Mouse (Mus musculus) hindbrain, embryonic 13.5 days (tissue): ENCODE data around the gene Mitf. TPM values are rescaled to one million over a fixed set of nuclear protein-coding genes. Genes with fewer than 3 reads are reported as not detected.

ENCODE experiments used
- ATAC-seq: fragments of 200-750 bp; cut with Nextera tagmentation; 2 replicates; pipeline ENCODE4 v1.8.0; 2017; ENCODE audit warnings: moderate TSS enrichment; ENCODE audit not compliant: low FRiP score
- H3K27ac ChIP-seq: fragments of 300-500 bp; sonication (generic); 2 replicates; pipeline ENCODE4 v1.5.1; 2015; ENCODE audit warnings: inconsistent platforms, mild to moderate bottlenecking, moderate library complexity
- H3K27me3 ChIP-seq: fragments of 300-500 bp; sonication (generic); 2 replicates; pipeline ENCODE4 v1.6.1; 2015; ENCODE audit warnings: mild to moderate bottlenecking, inconsistent platforms
- H3K36me3 ChIP-seq: fragments of 300-500 bp; sonication (generic); 2 replicates; pipeline ENCODE4 v1.6.1; 2015; ENCODE audit warnings: mild to moderate bottlenecking, inconsistent platforms
- H3K4me1 ChIP-seq: fragments of 300-500 bp; sonication (generic); replicated peaks from 2 replicates; pipeline ENCODE4 v1.6.1; 2015; ENCODE audit warnings: inconsistent platforms
- H3K4me2 ChIP-seq: fragments of 300-500 bp; sonication (generic); 2 replicates; pipeline ENCODE4 v1.6.1; 2015; ENCODE audit warnings: inconsistent platforms, mild to moderate bottlenecking, moderate library complexity
- H3K4me3 ChIP-seq: fragments of 300-500 bp; sonication (generic); 2 replicates; pipeline ENCODE4 v1.5.1; 2015; ENCODE audit warnings: mild to moderate bottlenecking, inconsistent platforms
- H3K9ac ChIP-seq: fragments of 300-500 bp; sonication (generic); 2 replicates; pipeline ENCODE4 v1.6.1; 2015; ENCODE audit warnings: mild to moderate bottlenecking, inconsistent platforms
- H3K9me3 ChIP-seq: fragments of 300-500 bp; sonication (generic); 2 replicates; pipeline ENCODE4 v1.6.1; 2016; ENCODE audit warnings: inconsistent platforms
- WGBS: fragments of 180-500 bp; shearing (Covaris S2); methylation state at CpG from one replicate; pipeline ENCODE4 v1.1.7; 2015; 5-methylcytosine and 5-hydroxymethylcytosine counted together
- polyA plus RNA-seq: library from polyadenylated mRNA; unstranded; fragments of >200 nt; fragmentation: Nextera tagmentation; extraction: Ambion mirVana; gene quantifications from 2 replicates; pipeline ENCODE4 v1.2.1, GENCODE M21; 2015

Mitf gene
- polyA plus RNA-seq, 1 experiment from 2014 or later: 2.1 TPM

- no peak for ATAC-seq
- Histone ChIP-seq H3K4me3 (no peak overlapping the region), H3K36me3 (no peaks in the 10 kb centered on the region), H3K9ac (no peak overlapping the region), H3K9me3 (no peaks in the 10 kb centered on the region), H3K27me3 (no peaks in the 10 kb centered on the region), H3K27ac (no peak overlapping the region), H3K4me1 (no peaks in the 10 kb centered on the region), H3K4me2 (no peak overlapping the region)
- WGBS: 82% methylated on average over 4 of the region's 4 CpGs
Observed at GRCm38 (mm10) chr6:97958276-97958675, 151.4 kb downstream of the Mitf start.

GRCm38 (mm10) chr6:97961776-97962175 is 154.9 kb downstream of the Mitf start:
- H3K36me3 ChIP-seq: no peaks in the 10 kb centered on the region
- no peak overlapping the region for H3K4me3 ChIP-seq
- 39% methylated on average over 2 of the region's 2 CpGs for WGBS
- no peaks in the 10 kb centered on the region for H3K4me1 ChIP-seq
- H3K27ac ChIP-seq: no peak overlapping the region
- H3K27me3 ChIP-seq: no peaks in the 10 kb centered on the region
- H3K9ac ChIP-seq: no peak overlapping the region
- no peak for ATAC-seq
- no peaks in the 10 kb centered on the region for H3K9me3 ChIP-seq
- H3K4me2 ChIP-seq: no peak overlapping the region

- Histone ChIP-seq H3K4me2 (no peak overlapping the region), H3K27me3 (no peaks in the 10 kb centered on the region)
- WGBS: 91% methylated on average over 1 of the region's 1 CpGs
Observed at GRCm38 (mm10) chr6:97962311-97962710, 155.5 kb downstream of the Mitf start.

GRCm38 (mm10) chr6:97964750-97965149 is 157.9 kb downstream of the Mitf start:
- Histone ChIP-seq H3K9ac (no peak overlapping the region), H3K27me3 (no peaks in the 10 kb centered on the region), H3K27ac (no peak overlapping the region), H3K4me1 (no peaks in the 10 kb centered on the region), H3K9me3 (no peaks in the 10 kb centered on the region), H3K36me3 (no peaks in the 10 kb centered on the region), H3K4me2 (no peak overlapping the region), H3K4me3 (no peak overlapping the region)
- WGBS: 78% methylated on average over 3 of the region's 3 CpGs
- no peak for ATAC-seq

More at GRCm38 (mm10) chr6:97962311-97962710, 155.5 kb downstream of the Mitf start:
- Histone ChIP-seq H3K36me3 (no peaks in the 10 kb centered on the region), H3K27ac (no peak overlapping the region), H3K9ac (no peak overlapping the region), H3K9me3 (no peaks in the 10 kb centered on the region), H3K4me3 (no peak overlapping the region), H3K4me1 (no peaks in the 10 kb centered on the region)
- no peak for ATAC-seq

GRCm38 (mm10) chr6:97981668-97982067 is 174.8 kb downstream of the Mitf start:
- Histone ChIP-seq H3K9me3 (no peaks in the 10 kb centered on the region), H3K36me3 (no peaks in the 10 kb centered on the region), H3K4me2 (no peak overlapping the region), H3K27me3 (no peaks in the 10 kb centered on the region), H3K9ac (no peak overlapping the region), H3K4me1 (no peaks in the 10 kb centered on the region), H3K4me3 (no peak overlapping the region), H3K27ac (no peak overlapping the region)
- WGBS: 43% methylated on average over 9 of the region's 9 CpGs
- ATAC-seq: no peak

- ATAC-seq: no peak
- no peaks in the 10 kb centered on the region for H3K4me1 ChIP-seq
- H3K27ac ChIP-seq: no peak overlapping the region
- H3K9me3 ChIP-seq: no peaks in the 10 kb centered on the region
- no peak overlapping the region for H3K9ac ChIP-seq
- H3K4me3 ChIP-seq: no peak overlapping the region
- H3K36me3 ChIP-seq: no peaks in the 10 kb centered on the region
- 75% methylated on average over 9 of the region's 9 CpGs for WGBS
- 0 out of 2 replicates have a peak, but pooled peaks cover 4% of the 10 kb centered on the region for H3K27me3 ChIP-seq
- no peak overlapping the region for H3K4me2 ChIP-seq
Observed at GRCm38 (mm10) chr6:97985658-97986057, 178.8 kb downstream of the Mitf start.

GRCm38 (mm10) chr6:97986417-97986816 is 179.6 kb downstream of the Mitf start:
- 0 out of 2 replicates have a peak, but pooled peaks cover 4% of the 10 kb centered on the region for H3K27me3 ChIP-seq
- H3K4me1 ChIP-seq: peaks cover 3% of the 10 kb centered on the region
- no peak for ATAC-seq
- H3K36me3 ChIP-seq: no peaks in the 10 kb centered on the region
- no peak overlapping the region for H3K4me2 ChIP-seq
- no peaks in the 10 kb centered on the region for H3K9me3 ChIP-seq
- no peak overlapping the region for H3K9ac ChIP-seq
- WGBS: 90% methylated on average over 3 of the region's 3 CpGs
- no peak overlapping the region for H3K27ac ChIP-seq
- no peak overlapping the region for H3K4me3 ChIP-seq

GRCm38 (mm10) chr6:97993507-97993906 is 186.7 kb downstream of the Mitf start:
- H3K4me3 ChIP-seq: no peak overlapping the region
- peaks cover 11% of the 10 kb centered on the region for H3K4me1 ChIP-seq
- H3K27ac ChIP-seq: no peak overlapping the region
- H3K27me3 ChIP-seq: 0 out of 2 replicates have a peak, but pooled peaks cover 1% of the 10 kb centered on the region
- no peak for ATAC-seq
- no peak overlapping the region for H3K4me2 ChIP-seq
- 94% methylated on average over 12 of the region's 12 CpGs for WGBS
- no peak overlapping the region for H3K9ac ChIP-seq
- H3K9me3 ChIP-seq: no peaks in the 10 kb centered on the region
- H3K36me3 ChIP-seq: no peaks in the 10 kb centered on the region

GRCm38 (mm10) chr6:97995606-97996307 is 188.9 kb downstream of the Mitf start:
- H3K4me2 ChIP-seq: no peak overlapping the region

GRCm38 (mm10) chr6:98001551-98001950 is 194.7 kb downstream of the Mitf start:
- Histone ChIP-seq H3K27ac (no peak overlapping the region), H3K9ac (no peak overlapping the region), H3K27me3 (peaks cover 10% of the 10 kb centered on the region; the same call in 1 of the 2 replicates), H3K4me3 (no peak overlapping the region), H3K4me2 (no peak overlapping the region), H3K9me3 (no peaks in the 10 kb centered on the region), H3K36me3 (no peaks in the 10 kb centered on the region), H3K4me1 (no peaks in the 10 kb centered on the region)
- 40% methylated on average over 4 of the region's 4 CpGs for WGBS
- no peak for ATAC-seq

More at GRCm38 (mm10) chr6:97995606-97996307, 188.9 kb downstream of the Mitf start:
- Histone ChIP-seq H3K4me3 (no peak overlapping the region), H3K9ac (no peak overlapping the region), H3K27me3 (peaks cover 7% of the 10 kb centered on the region; the same call in 1 of the 2 replicates), H3K36me3 (no peaks in the 10 kb centered on the region), H3K9me3 (no peaks in the 10 kb centered on the region), H3K27ac (no peak overlapping the region), H3K4me1 (peaks cover 11% of the 10 kb centered on the region)
- no peak for ATAC-seq
- WGBS: 69% methylated on average over 11 of the region's 11 CpGs

GRCm38 (mm10) chr6:98003114-98003513 is 196.3 kb downstream of the Mitf start:
- Histone ChIP-seq H3K4me1 (no peaks in the 10 kb centered on the region), H3K27me3 (peaks cover 10% of the 10 kb centered on the region; the same call in 1 of the 2 replicates), H3K4me2 (no peak overlapping the region), H3K9me3 (no peaks in the 10 kb centered on the region), H3K9ac (no peak overlapping the region), H3K36me3 (no peaks in the 10 kb centered on the region), H3K4me3 (no peak overlapping the region), H3K27ac (no peak overlapping the region)
- 16% methylated on average over 3 of the region's 3 CpGs for WGBS
- ATAC-seq: no peak

GRCm38 (mm10) chr6:98005566-98005965 is 198.7 kb downstream of the Mitf start:
- no peak for ATAC-seq
- H3K36me3 ChIP-seq: no peaks in the 10 kb centered on the region
- no peak overlapping the region for H3K9ac ChIP-seq
- H3K27me3 ChIP-seq: 0 out of 2 replicates have a peak, but pooled peaks cover 3% of the 10 kb centered on the region
- no peak overlapping the region for H3K27ac ChIP-seq
- no peak overlapping the region for H3K4me3 ChIP-seq
- 76% methylated on average over 1 of the region's 1 CpGs for WGBS
- no peaks in the 10 kb centered on the region for H3K9me3 ChIP-seq
- H3K4me1 ChIP-seq: 0 out of 2 replicates have a peak, but pooled peaks cover under 1% of the 10 kb centered on the region
- H3K4me2 ChIP-seq: no peak overlapping the region

- H3K4me1 ChIP-seq: peaks cover 11% of the 10 kb centered on the region; the same call in 1 of the 2 replicates
- no peak overlapping the region for H3K4me3 ChIP-seq
- H3K27ac ChIP-seq: no peak overlapping the region
- WGBS: 73% methylated on average over 5 of the region's 5 CpGs
- H3K36me3 ChIP-seq: no peaks in the 10 kb centered on the region
- no peaks in the 10 kb centered on the region for H3K27me3 ChIP-seq
- no peak overlapping the region for H3K4me2 ChIP-seq
- H3K9ac ChIP-seq: no peak overlapping the region
- H3K9me3 ChIP-seq: no peaks in the 10 kb centered on the region
- ATAC-seq: no peak
Observed at GRCm38 (mm10) chr6:98015066-98015465, 208.2 kb downstream of the Mitf start.
